Mouse (Mus musculus) neural tube, embryonic 14.5 days (tissue): ENCODE measurements around the gene Cdk6. TPM values are rescaled to one million over a fixed set of nuclear protein-coding genes. Genes with fewer than 3 reads are reported as not detected.
"Not testable (repeated sequence)": the region's sequence is repeated elsewhere in the genome, so short reads cannot be mapped to it uniquely, and the experiment has no call there.

Experiments used
- ATAC-seq: fragments of 200-750 bp; cut with Nextera tagmentation; 2 replicates; pipeline ENCODE4 v1.8.0; 2017; ENCODE audit warnings: low read depth, mild to moderate bottlenecking, moderate TSS enrichment, moderate library complexity
- H3K27ac ChIP-seq: fragments of 300-500 bp; sonication (generic); 2 replicates; pipeline ENCODE4 v1.5.1; 2014; ENCODE audit warnings: low read depth, mild to moderate bottlenecking, control low read depth, low read length, moderate library complexity, mixed read lengths
- H3K27me3 ChIP-seq: fragments of 300-500 bp; sonication (generic); 2 replicates; pipeline ENCODE4 v1.6.1; 2014; ENCODE audit warnings: low read length; ENCODE audit not compliant: control insufficient read depth, insufficient read depth
- H3K36me3 ChIP-seq: fragments of 300-500 bp; sonication (generic); 2 replicates; pipeline ENCODE4 v1.6.1; 2014; ENCODE audit warnings: low read length, mixed read lengths; ENCODE audit not compliant: control insufficient read depth, insufficient read depth
- H3K4me1 ChIP-seq: fragments of 300-500 bp; sonication (generic); 2 replicates; pipeline ENCODE4 v1.6.1; 2014; ENCODE audit warnings: low read length; ENCODE audit not compliant: control insufficient read depth, insufficient read depth
- H3K4me2 ChIP-seq: fragments of 300-500 bp; sonication (generic); 2 replicates; pipeline ENCODE4 v1.6.1; 2014; ENCODE audit warnings: mild to moderate bottlenecking, low read depth, low read length, control low read depth
- H3K4me3 ChIP-seq: fragments of 300-500 bp; sonication (generic); 2 replicates; pipeline ENCODE4 v1.5.1; 2014; ENCODE audit warnings: low read depth, low read length, control low read depth, mixed read lengths
- H3K9ac ChIP-seq: fragments of 300-500 bp; sonication (generic); replicated peaks from 2 replicates; pipeline ENCODE4 v1.6.1; 2014; ENCODE audit warnings: low read depth, mild to moderate bottlenecking, control low read depth, low read length, mixed read lengths
- H3K9me3 ChIP-seq: fragments of 300-500 bp; sonication (generic); 2 replicates; pipeline ENCODE4 v1.6.1; 2016; ENCODE audit warnings: low read length; ENCODE audit not compliant: control insufficient read depth
- WGBS: fragments of 180-500 bp; shearing (Covaris S2); extraction: QIAGEN DNeasy Blood & Tissue Kit; methylation state at CpG from one replicate; pipeline ENCODE4 v1.1.7; 2014; 5-methylcytosine and 5-hydroxymethylcytosine counted together
- polyA plus RNA-seq: library from polyadenylated mRNA; unstranded; fragments of >200 nt; fragmentation: Nextera tagmentation; extraction: Ambion mirVana; gene quantifications from 2 replicates; pipeline ENCODE4 v1.2.1, GENCODE M21; 2014

Cdk6 gene
- polyA plus RNA-seq, 1 experiment from 2014 or later: 12.2 TPM

GRCm38 (mm10) chr5:3317724-3318123 lies 23.6 kb upstream of the Cdk6 start:
- H3K4me3 ChIP-seq, H3K4me1 ChIP-seq, H3K9ac ChIP-seq, H3K4me2 ChIP-seq, H3K27me3 ChIP-seq, ATAC-seq, H3K27ac ChIP-seq, H3K36me3 ChIP-seq, H3K9me3 ChIP-seq: not testable (repeated sequence)
- WGBS: 88% methylated on average over 5 of the region's 5 CpGs

DNA sequence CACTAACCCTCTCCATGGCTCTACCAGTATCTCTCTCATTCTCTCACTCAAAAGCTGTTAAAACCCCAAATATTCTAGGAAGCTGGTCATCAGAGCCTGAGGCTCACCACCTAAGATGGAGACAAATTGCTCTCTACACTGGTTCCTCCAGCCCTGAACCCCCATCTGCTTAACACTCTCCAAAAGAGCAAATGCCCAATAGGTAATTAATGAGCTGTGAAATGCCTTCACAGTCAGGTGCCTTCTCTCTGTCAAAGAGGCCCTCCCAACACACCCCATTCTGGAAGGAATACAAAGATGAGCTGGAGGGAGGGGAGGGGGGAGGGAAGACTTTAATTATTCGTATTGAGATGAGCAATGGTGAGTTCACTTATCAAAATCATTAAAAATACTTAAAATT lies 21.1 kb upstream of the Cdk6 start:
- H3K9me3 ChIP-seq: no peaks in the 10 kb centered on the region
- H3K4me2 ChIP-seq: no peak overlapping the region
- H3K27ac ChIP-seq: no peak overlapping the region
- no peak for ATAC-seq
- no peaks in the 10 kb centered on the region for H3K4me1 ChIP-seq
- no peak overlapping the region for H3K4me3 ChIP-seq
- no peak overlapping the region for H3K9ac ChIP-seq
- no peaks in the 10 kb centered on the region for H3K36me3 ChIP-seq
- WGBS: 21% methylated on average over 1 of the region's 1 CpGs
- no peaks in the 10 kb centered on the region for H3K27me3 ChIP-seq

GRCm38 (mm10) chr5:3322052-3322451 lies 19.2 kb upstream of the Cdk6 start:
- ATAC-seq: no peak

DNA sequence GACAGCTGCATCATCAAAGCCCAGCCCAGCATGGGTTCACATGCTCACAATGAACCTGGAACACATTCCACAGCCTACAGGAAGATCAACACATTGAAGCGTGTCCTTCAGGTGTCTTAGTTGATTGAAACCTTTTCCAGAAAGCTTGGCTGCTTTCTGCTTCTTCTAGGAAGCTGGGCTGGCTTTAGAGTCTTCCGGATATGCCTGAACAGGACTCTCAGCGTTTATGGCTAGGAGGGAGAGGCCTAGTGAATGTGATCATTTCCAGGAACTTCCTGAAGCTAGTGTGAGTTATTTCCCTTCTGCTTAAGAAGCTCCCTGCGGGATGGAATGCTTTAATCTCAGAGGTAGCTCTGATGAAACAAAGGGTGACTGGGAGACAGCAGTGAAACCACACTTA lies 17.2 kb upstream of the Cdk6 start:
- Histone ChIP-seq H3K4me2 (no peak overlapping the region), H3K9ac (no peak overlapping the region)
- 61% methylated on average over 4 of the region's 4 CpGs for WGBS

More at GRCm38 (mm10) chr5:3322052-3322451, 19.2 kb upstream of the Cdk6 start:
- H3K9me3 ChIP-seq: no peaks in the 10 kb centered on the region
- no peak overlapping the region for H3K4me2 ChIP-seq
- no peak overlapping the region for H3K27ac ChIP-seq
- H3K27me3 ChIP-seq: no peaks in the 10 kb centered on the region
- 82% methylated on average over 6 of the region's 6 CpGs for WGBS
- H3K4me1 ChIP-seq: no peaks in the 10 kb centered on the region
- no peak overlapping the region for H3K4me3 ChIP-seq
- H3K9ac ChIP-seq: no peak overlapping the region
- H3K36me3 ChIP-seq: no peaks in the 10 kb centered on the region

DNA sequence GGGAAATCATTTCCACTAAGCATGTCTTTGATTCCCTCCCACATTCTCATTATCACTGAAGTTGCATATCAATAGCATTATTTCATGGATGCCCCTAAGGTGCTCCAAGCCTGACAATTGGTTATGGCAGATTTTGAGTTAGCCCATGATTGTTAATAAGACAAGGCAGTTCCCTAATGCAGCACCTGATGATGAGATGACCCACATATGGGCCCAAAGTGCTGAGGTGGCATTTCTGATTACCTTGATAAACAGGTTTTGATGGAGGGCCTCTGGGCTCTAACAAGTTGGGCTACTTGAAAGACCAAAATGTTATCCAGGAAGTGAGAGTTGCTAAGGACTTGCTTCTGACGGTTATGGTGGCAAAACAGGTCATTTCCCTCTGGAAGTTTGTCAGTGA lies 11.9 kb upstream of the Cdk6 start:
- no peaks in the 10 kb centered on the region for H3K27me3 ChIP-seq
- no peak overlapping the region for H3K27ac ChIP-seq
- no peaks in the 10 kb centered on the region for H3K36me3 ChIP-seq
- H3K4me1 ChIP-seq: no peaks in the 10 kb centered on the region
- no peaks in the 10 kb centered on the region for H3K9me3 ChIP-seq
- no peak for ATAC-seq
- no peak overlapping the region for H3K9ac ChIP-seq
- H3K4me2 ChIP-seq: no peak overlapping the region
- 76% methylated on average over 1 of the region's 1 CpGs for WGBS
- H3K4me3 ChIP-seq: no peak overlapping the region

More for the DNA sequence above, 17.2 kb upstream of the Cdk6 start:
- Histone ChIP-seq H3K27ac (no peak overlapping the region), H3K4me1 (no peaks in the 10 kb centered on the region), H3K4me3 (no peak overlapping the region), H3K36me3 (no peaks in the 10 kb centered on the region), H3K9me3 (no peaks in the 10 kb centered on the region), H3K27me3 (no peaks in the 10 kb centered on the region)
- no peak for ATAC-seq

- no peaks in the 10 kb centered on the region for H3K4me1 ChIP-seq
- no peaks in the 10 kb centered on the region for H3K9me3 ChIP-seq
- no peaks in the 10 kb centered on the region for H3K36me3 ChIP-seq
- H3K9ac ChIP-seq: no peak overlapping the region
- 80% methylated on average over 3 of the region's 3 CpGs for WGBS
- H3K4me3 ChIP-seq: no peak overlapping the region
- no peaks in the 10 kb centered on the region for H3K27me3 ChIP-seq
- H3K4me2 ChIP-seq: no peak overlapping the region
- H3K27ac ChIP-seq: no peak overlapping the region
- no peak for ATAC-seq
These were observed 10.4 kb upstream of the Cdk6 start for GRCm38 (mm10) chr5:3330932-3331331.

DNA sequence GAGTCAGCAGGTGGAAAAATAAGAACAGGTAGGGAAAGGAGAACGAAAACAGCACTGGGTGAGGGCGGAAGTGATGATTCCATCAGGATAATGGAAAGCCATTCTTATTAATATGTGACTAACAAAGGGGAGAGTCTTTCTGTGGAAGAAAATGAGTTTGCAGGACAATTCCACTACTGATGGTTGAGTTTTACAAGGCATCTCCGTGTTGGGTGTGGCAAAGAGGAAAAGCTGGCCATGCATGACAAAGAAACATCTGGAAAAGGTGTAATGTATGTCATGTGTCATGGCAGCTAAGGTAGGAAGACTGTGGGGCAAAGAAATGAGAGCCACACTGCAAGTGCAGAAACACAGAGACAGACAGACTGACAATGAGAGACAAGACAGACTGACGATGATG lies 8.3 kb upstream of the Cdk6 start:
- H3K4me1 ChIP-seq, H3K4me2 ChIP-seq, H3K27me3 ChIP-seq, H3K9ac ChIP-seq, H3K27ac ChIP-seq, H3K9me3 ChIP-seq, H3K4me3 ChIP-seq, H3K36me3 ChIP-seq, ATAC-seq: not testable (repeated sequence)
- WGBS: 91% methylated on average over 4 of the region's 4 CpGs

DNA sequence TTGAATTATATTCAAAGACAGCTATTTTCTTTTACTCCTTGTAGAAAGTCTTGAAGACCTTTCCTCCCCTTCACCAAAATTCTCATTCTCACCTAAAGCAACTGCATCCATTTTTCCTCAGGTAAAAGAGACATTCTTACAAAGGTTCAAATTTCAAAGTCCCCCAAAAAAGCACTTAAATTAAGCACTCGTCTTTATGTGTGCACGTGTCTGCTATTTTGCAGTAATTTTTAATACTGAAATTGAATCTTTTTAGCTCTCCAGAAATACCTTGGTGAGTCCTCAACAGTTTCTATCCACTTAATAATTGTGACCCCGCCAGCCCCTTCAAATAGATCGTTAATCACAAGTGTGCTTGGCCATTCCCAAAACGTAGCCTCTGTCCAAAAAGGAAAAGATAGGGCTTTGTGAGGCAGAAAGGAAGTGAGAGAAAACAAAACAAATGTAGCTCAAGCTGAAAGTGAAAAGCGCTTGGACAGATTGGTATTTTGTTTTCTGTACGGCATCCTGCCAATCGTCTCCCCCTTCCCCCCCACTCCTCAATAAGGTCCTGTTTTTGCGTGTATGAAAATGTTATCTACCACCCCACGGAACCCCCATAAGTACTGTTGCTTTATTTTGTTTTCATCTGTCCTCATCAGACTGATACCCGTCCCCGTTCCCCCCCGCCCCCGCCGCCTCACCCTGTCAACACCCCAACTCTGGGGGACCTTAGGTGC lies 786 bp upstream of the Cdk6 start:
- H3K36me3 ChIP-seq, H3K9me3 ChIP-seq, H3K27ac ChIP-seq, H3K4me1 ChIP-seq, ATAC-seq: not testable (repeated sequence)
- Histone ChIP-seq H3K9ac (peak overlapping the region; percentile 41; the same call in 1 of the 2 replicates), H3K4me3 (peak overlapping the region; percentile 48), H3K4me2 (peak overlapping the region; percentile 90), H3K27me3 (peaks cover 12% of the 10 kb centered on the region)
- 2% methylated on average over 15 of the region's 15 CpGs for WGBS

DNA sequence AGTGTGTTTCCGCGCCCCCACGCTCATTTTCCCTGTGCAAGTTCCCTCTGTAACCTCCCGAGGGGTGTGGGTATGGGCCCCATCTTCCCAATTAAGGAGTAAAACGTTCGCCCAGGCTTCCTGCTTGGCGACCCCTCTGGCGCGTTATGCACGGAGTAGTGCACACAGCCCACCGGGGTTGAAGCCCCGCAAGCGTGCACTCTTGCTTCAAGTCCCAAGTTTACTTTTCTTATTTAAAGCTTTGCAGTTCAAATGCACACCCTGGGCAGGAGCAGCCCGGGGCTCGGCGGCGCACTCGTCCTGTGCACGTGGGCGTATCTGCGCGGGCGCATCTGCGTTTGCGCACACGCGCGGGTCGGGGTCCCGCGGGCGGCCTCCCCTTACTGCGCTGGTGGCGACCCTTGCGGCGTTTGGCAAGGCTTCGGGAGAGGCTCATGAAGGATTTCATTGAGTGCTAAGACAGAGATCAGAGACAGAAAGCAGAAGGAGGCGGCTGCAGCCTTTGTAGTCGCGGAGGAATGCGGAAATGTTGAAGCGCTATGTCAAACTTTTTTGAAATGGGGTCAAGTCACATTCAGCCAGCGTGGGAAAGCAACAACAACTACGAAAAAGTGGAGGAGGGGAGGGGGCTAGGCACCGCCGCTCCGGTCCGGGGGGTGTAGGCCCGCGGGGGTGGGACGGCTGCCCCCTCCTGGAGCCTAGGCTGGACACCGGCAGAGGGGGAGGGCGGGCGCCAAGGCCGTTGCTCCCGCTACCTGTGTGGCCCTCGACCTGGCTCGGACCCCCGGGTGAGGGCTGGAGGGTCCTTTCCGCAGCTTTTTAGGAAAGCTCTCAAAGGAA lies 866 bp downstream of the Cdk6 start:
- no peaks in the 10 kb centered on the region; the same call in 1 of the 2 replicates for H3K4me1 ChIP-seq
- H3K4me2 ChIP-seq: peak overlapping the region; percentile 90
- 1% methylated on average over 60 of the region's 60 CpGs for WGBS

More for the DNA sequence above, 866 bp downstream of the Cdk6 start:
- peak; percentile 18 for ATAC-seq
- peak overlapping the region; percentile 48 for H3K4me3 ChIP-seq
- peak overlapping the region; percentile 21; the same call in 1 of the 2 replicates for H3K9ac ChIP-seq
- no peaks in the 10 kb centered on the region for H3K9me3 ChIP-seq
- H3K36me3 ChIP-seq: no peaks in the 10 kb centered on the region
- H3K27me3 ChIP-seq: peaks cover 12% of the 10 kb centered on the region
- no peak overlapping the region for H3K27ac ChIP-seq
